Mouse (Mus musculus): ENCODE results near the gene Catsperg1.
"Not testable (repeated sequence)": the region's sequence is repeated elsewhere in the genome, so short reads cannot be mapped to it uniquely, and the experiment has no call there.

Catsperg1 gene

DNA sequence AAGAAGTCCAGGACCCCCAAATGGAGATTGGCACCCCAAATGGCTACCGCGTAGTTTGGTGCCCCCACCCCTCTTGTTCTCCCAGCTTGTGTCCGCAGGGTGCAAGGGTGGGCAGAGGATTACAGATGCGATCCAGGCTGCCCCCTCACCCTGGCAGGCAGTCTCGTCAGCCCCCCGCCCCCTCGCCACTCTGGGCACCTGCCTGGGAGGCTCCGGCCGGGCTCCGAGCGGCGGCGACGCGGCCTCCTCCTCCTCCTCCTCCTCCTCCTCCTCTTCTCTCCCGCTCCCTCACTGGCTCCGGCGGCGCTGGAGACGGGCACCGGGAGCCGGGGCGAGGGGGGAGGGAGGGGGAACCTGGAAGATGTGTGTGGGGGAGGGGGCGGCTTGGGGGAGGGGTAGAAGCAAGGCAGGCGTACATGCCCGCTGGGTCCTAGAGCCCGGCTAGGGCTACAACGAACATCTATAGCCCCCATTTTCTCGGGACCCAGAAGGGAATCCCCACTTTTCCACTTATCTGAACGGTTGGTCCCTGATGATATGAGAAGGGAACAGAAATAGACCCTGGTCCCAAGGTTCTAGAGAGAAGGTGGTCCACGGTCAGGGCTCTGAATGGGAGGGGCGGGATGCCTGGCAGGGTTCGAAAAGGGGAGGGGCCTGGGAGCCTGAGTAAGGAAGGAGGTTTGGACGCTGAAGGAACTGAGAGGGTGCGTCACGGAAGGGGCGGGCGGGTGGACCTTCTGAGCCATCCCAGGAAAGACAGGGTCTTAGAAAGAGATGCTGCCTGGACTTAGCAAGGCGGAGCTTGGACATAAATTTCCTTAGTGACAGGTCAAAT is 44.4 kb downstream of the Catsperg1 start:
- DNase-seq: peak; percentile 83 to 90

GRCm38 (mm10) chr7:29168791-29169230 is 45.0 kb downstream of the Catsperg1 start:
- DNase-seq: no peak

DNA sequence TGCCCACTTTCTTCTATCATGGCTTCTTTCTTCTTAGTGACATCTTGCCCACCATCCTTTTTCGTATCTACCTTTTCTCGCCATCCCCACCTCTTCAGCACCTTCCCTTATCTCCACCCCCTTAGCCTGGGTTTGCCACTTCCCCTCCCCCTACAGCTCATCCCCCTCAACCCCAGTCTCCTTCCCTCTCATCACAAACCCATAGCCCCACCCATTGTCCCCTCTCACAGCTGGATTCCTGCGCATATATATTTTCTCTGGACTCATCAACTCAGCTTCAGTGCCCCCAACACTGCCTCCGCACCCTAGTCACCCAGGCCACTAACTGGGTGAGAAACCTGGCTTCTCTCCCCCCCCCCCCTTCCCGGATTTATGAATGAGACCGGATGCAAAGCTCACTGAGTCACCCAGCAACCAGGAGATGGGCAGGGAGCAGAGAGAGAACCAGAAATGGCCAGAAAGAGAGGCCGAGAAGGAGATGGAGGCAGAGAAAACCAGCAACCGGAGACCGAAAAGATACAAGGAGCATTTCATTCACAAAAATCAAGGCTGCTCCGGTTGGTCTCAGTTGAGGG is 45.6 kb downstream of the Catsperg1 start:
- DNase-seq: no peak

GRCm38 (mm10) chr7:29167656-29168055 is 46.2 kb downstream of the Catsperg1 start:
- DNase-seq: no peak

DNA sequence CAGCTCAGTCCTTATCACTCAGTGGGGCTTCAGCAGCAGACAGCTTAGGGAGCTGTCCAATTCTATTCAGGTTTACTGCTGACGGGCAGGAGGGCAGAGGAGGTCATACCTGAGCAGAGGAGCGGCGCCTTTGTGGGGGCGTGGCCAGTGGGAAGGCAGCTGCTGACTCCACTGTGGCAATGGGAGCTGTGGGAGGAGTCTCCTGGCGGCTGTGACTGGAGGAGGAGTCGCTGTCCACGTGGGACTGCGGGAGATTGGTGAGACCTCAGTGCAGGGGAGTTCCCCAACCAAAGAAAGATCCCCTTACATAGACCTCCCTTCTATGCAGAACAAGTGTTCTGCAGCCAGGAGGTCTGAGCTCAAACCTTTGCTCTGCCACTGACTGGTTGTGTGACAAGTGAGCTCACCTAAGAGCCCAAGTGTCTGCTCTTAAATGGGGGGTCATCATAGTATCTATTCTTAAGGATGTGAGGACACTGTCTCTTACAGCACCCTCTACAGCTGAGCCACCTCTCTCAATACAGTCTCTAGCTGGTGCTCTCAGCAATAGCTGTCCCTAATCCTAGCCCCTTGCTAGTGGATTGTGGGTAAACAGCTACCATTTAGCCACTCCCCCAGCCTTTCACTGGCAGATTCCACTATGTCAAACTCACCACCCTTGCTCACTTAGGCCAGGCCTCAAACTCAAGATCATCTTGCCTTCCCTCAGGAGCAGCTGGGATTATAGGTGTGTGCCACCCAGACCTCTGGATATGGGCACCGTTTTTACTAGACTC is 50.9 kb downstream of the Catsperg1 start:
- peak; percentile 81 to 91 for DNase-seq

- DNase-seq: no peak
These were observed 51.5 kb downstream of the Catsperg1 start for GRCm38 (mm10) chr7:29162294-29162693.

- DNase-seq: no peak
These were observed 55.6 kb downstream of the Catsperg1 start for GRCm38 (mm10) chr7:29158264-29158663.

DNA sequence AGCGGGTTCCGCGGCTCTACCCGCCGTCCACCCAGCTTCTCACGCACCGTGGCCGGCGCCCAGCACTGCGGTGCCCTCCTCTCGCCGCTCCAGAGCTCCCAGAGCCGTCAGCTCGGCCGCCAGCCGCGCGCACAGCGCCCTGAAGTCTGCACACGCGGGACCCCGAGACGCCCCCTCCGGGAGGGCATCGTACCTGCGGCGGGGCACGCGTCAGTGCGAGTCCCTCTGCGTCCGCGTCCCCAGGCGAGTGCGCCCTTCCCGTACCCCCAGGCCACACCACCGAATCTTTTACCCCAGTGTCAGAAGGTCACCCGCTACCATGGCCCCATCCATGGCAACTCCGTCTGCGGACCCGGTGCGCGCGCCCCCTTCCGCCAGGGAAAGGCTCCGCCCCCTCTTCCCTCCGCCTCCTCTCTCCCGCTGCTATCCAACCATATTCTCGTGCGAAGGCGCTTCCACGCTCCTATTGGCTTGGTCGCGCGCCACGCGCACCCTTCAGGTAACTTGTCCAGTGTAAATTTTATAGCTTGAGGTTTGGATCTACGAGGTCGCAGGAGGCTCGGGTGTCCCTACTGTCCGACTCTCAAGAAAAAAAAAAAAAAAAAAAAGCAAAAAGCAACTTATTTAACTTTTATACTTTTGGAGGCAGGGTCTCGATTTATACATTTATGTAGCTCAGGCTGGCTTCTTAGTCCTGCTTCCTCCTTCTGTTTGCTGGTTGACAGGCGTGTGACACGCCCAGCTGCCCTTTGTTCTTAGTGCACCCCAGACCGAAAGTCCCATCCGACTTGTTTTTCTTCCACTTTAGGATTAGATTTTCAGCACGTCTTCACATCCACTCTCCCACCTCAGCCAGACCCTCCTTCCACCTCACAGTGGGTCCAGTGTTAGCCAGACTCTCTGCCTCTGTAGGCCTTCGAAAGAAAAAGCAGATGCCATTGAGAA is 57.7 kb downstream of the Catsperg1 start, which contains the start of gene Fam98c:
Gene Fam98c (minus strand): TSS at position 397 of the 945 bp plus-strand sequence.
- DNase-seq: peak; percentile 91 to 95

- peak; percentile 94 to 96 for DNase-seq
These were observed 58.5 kb downstream of the Catsperg1 start for GRCm38 (mm10) chr7:29155196-29155837.

DNA sequence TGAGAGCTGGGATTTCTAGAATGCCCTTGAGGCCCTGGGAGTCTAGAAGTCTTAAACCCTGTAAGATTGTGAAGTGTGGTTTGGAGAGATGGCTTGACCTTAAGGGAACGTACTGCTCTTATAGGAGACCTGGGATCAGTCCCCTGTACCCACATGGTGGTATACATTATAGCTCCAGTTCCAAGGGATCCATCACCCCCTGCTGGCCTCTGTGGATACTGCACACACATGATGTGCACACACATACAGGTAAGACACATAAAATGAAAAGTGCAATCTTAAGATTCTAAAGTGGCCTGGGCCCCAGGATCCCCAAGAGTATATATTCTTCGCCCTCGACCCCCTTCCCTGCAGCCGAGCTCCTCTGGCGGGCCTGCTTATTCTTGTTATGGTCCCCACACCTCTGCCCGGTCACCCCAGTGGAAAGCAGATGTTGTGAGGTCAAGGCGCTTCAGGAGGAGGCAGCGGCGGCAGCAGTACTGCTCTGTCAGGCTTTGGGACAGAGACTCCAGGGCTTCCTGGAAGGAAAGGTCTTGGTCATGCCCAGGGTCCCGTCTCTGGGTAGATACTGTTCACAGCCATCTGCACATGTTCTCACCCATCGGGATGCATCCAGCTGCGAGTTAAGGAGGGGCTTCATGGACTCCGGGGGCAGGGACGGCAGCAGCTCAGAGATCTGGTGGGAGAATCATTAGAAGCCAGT is 59.7 kb downstream of the Catsperg1 start:
- no peak for DNase-seq

DNA sequence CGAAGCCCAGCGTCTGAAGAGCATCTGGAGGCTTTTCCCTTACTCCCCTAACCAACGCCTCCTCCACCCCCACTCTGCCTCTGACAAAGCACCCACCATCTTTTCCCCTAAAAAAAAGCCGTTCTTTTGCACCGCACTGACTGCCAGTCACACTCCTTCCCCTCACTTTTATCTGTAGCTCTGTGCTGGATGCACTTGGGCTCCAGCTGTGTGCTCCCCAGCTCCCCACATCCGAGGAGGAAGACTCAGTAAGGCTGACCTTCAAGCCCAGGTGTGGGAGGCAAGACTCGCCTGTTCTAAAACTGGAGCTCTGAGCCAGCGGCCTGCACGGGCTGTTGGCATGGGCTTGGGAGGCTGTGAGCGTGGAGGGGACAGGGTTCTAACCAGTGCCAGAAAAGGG is 62.3 kb downstream of the Catsperg1 start:
- DNase-seq: no peak

- DNase-seq: peak; percentile 38 to 73
These were observed 65.1 kb downstream of the Catsperg1 start for GRCm38 (mm10) chr7:29148771-29149170.

- no peak for DNase-seq
These were observed 67.0 kb downstream of the Catsperg1 start for GRCm38 (mm10) chr7:29146625-29147367.

DNA sequence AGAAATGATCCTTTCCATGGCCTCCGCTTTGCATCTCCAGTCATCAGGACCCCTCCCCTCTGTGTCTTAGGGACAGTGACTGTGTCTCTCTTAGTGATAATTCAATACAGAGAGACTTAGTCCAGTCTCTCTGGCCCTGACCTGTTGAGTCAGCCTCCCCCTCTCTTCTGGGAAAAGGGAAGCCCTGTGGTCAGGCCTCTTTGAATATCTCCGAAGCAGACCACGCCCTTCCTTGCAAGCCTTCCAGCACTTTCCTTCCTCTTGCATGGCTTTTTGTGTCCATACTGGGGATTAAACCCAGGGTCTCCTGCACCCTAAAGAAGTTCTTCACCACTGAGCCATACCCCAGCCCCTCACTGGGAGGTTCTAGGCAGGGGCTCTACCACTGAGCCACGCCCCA is 69.8 kb downstream of the Catsperg1 start:
- no peak for DNase-seq

- DNase-seq: no peak
These were observed 72.4 kb downstream of the Catsperg1 start for GRCm38 (mm10) chr7:29141416-29141815.

DNA sequence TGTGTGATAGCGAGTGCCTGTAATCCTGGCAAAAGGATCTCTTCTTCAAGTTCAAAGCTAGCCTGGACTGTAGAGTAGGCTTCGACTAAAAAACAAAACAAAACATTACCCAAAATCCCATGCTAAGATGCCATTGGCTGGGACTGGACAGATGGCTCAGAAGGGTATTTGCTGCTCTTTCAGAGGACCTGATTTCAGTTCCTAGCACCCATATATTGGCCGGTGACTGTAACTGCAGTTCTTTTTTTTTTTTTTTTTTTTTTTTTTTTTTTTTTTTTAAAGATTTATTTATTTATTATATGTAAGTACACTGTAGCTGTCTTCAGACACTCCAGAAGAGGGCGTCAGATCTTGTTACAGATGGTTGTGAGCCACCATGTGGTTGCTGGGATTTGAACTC is 74.6 kb downstream of the Catsperg1 start:
- not testable (repeated sequence) for DNase-seq

GRCm38 (mm10) chr7:29137429-29137828 is 76.4 kb downstream of the Catsperg1 start:
- no peak for DNase-seq

DNA sequence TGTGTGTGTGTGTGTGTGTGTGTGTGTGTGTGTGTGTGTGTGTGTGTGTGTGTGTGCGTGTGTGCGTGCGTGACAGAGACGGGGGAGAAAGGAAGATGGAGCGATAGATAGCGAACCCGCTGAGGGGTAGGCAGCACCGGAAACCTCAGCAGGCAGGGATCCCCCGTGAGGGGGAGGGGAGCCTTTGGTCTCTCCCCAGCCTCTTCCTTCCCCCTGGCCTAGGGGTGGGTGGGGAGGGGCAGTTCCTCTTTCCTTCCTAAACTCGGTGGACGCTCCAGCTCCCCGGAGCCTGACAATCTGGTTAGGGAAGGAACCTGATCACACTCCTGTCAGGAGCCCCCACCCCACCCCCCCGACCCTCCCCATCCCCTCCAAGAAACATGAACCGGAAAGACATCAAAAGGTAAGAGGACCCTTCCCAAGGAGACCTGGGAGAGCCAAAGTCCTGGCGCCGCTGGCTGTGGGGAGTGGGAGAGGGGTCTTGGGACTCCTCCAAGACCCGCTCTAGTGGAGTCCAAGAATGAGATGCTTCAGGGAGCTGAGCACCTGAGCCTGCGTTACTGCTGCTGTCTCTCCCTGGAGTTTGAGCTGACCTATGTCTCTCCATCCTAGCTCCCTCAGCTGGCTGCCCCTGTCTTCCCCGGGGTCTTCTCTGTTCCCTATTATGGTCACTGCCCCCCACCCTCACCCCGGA is 79.0 kb downstream of the Catsperg1 start, which contains the start of gene Rasgrp4:
Gene Rasgrp4 (plus strand): TSS at position 159 of the 694 bp plus-strand sequence.
- DNase-seq: peak; percentile 39 to 57

DNA sequence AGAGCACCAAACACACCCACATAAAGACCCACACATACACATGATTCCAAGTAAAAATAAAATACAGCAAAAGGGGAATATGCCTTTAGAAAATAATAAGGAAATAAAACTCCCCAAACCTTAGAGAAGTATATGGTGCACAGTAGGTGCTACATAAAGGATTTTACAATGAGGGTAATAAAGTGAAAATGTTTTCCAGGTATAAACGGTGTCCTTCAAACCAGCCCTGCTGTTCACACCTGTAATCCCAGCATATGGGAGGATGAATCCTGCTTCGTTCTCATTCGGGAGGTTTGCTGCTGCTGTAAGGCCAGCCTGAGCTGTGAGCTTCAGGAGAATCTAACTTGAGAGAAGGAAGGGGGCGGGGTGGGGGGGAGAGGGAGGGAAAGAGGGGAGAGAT is 79.6 kb downstream of the Catsperg1 start:
- DNase-seq: no peak
